Mouse (Mus musculus): ENCODE measurements around the gene Smg6. TPM values are rescaled to one million over a fixed set of nuclear protein-coding genes. Genes with fewer than 3 reads are reported as not detected.

The Smg6 gene
- polyA plus RNA-seq, 1 experiment from 2014 or later = 14.6 TPM

DNA sequence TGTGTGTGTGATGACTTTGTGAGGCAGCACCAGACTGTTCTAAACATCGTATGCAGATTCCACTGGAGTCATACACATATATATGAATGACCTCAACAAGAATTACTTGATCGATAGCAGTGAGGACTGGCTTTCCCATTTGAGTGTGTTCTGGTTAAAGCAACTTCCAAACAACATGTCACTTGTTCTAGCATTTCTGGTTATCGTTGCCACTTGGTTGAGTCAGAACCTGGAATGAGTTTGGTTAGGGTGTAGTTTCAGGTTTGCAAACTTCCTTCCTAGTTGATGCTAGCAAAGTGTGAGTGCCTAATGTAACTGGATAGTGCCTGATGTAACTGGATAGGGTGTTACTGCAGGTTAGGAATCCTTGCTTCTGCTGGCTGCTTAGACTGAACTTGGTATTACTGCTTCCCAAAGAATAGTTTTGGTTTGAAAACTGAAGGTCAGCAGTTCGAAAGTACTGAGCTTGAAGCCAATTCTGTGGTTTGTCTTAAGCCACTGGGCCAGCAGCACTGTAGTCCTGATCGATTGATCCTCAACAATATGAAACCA is 90.8 kb downstream of the Smg6 start:
- Histone ChIP-seq H3K9me3 (replicated peaks; ENCODE audit: control insufficient read depth, low read length, poor library complexity, severe bottlenecking) (no peaks in the 10 kb centered on the region), H3K36me3 (ENCODE audit: control insufficient read depth, insufficient read depth, low read length) (no peaks in the 10 kb centered on the region), H3K27ac (ENCODE audit: low read length) (no peak overlapping the region), H3K9ac (ENCODE audit: low read depth, low read length) (no peak overlapping the region), H3K4me1 (ENCODE audit: control insufficient read depth, insufficient read depth, low read length) (peaks cover 28% of the 10 kb centered on the region), H3K27me3 (ENCODE audit: control insufficient read depth, insufficient read depth, low read depth, low read length) (no peaks in the 10 kb centered on the region), H3K4me2 (ENCODE audit: low read length) (no peak overlapping the region), H3K4me3 (ENCODE audit: low read depth, low read length) (no peak overlapping the region)
- 90% methylated on average over 5 of the region's 5 CpGs for WGBS
- ATAC-seq = no peak

DNA sequence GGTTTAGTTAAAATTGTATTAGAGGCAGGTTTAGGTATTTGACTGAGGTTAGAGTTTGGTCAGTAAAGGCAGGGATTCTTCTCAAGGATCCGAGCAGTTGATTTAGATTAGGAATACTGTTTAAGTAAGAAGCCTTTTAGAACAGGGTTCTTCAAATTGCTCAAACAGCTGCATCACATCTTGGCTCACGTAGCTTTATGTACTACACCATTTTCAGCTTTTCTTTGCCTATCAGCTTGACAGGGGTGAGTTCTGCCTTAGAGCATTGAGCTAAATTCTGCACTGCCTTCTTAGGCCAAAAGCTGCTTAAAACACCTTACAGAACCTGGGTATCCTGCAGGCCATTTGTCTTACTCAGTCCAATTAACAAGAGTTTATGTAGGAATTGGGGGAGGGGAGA is 92.2 kb downstream of the Smg6 start:
- H3K4me1 ChIP-seq (ENCODE audit: control insufficient read depth, insufficient read depth, low read length) = peaks cover 24% of the 10 kb centered on the region
- no peaks in the 10 kb centered on the region for H3K36me3 ChIP-seq (ENCODE audit: control insufficient read depth, insufficient read depth, low read length)
- no peak overlapping the region for H3K4me2 ChIP-seq (ENCODE audit: low read length)
- no peaks in the 10 kb centered on the region for H3K9me3 ChIP-seq (replicated peaks; ENCODE audit: control insufficient read depth, low read length, poor library complexity, severe bottlenecking)
- no peak for ATAC-seq
- H3K27ac ChIP-seq (ENCODE audit: low read length) = no peak overlapping the region
- H3K4me3 ChIP-seq (ENCODE audit: low read depth, low read length) = no peak overlapping the region
- WGBS = 86% methylated on average over 2 of the region's 2 CpGs
- H3K27me3 ChIP-seq (ENCODE audit: control insufficient read depth, insufficient read depth, low read depth, low read length) = no peaks in the 10 kb centered on the region
- H3K9ac ChIP-seq (ENCODE audit: low read depth, low read length) = no peak overlapping the region

DNA sequence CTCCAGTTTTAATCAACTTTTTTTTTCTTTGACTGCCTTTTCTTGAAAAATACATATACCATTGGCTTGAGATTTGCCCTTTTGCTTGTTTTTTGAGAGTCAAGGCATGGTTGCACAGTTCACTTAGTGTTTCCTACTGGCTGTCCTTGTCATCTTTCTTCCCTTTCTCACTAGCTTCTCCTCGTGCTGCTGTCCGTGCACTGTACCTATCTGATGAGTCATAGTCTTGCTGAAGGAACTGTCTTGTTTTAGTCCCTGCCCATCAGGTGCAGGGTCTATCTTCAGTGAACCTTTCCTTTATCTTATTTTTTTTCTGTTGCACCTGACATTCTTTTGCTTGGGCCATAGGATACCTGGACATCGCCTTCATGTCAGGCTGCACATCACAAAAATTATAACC is 101.4 kb downstream of the Smg6 start:
- H3K4me1 ChIP-seq (ENCODE audit: control insufficient read depth, insufficient read depth, low read length) = no peaks in the 10 kb centered on the region
- WGBS = 94% methylated on average over 3 of the region's 3 CpGs
- no peaks in the 10 kb centered on the region for H3K36me3 ChIP-seq (ENCODE audit: control insufficient read depth, insufficient read depth, low read length)
- ATAC-seq = no peak
- no peak overlapping the region for H3K4me3 ChIP-seq (ENCODE audit: low read depth, low read length)
- no peaks in the 10 kb centered on the region for H3K27me3 ChIP-seq (ENCODE audit: control insufficient read depth, insufficient read depth, low read depth, low read length)
- no peak overlapping the region for H3K4me2 ChIP-seq (ENCODE audit: low read length)
- no peak overlapping the region for H3K27ac ChIP-seq (ENCODE audit: low read length)
- no peaks in the 10 kb centered on the region for H3K9me3 ChIP-seq (replicated peaks; ENCODE audit: control insufficient read depth, low read length, poor library complexity, severe bottlenecking)
- H3K9ac ChIP-seq (ENCODE audit: low read depth, low read length) = no peak overlapping the region

DNA sequence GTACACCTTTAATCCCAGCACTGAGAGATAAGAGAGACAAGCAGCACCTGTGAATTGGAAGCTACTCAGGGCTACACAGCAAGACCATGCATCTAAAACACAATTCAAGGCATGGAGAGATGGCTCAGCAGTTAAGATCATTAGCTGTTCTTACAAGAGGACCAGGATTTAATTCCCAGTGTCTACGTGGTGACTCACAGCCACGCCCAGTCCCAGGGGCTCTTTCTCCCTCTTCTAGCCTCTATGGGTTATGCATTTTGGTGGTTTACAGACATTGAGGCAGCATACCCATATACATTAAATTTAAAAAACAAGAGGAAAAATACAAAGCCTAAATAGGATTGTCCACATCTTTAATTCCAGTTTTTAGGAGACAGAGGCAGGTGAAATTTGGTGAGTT is 102.0 kb downstream of the Smg6 start:
- H3K9me3 ChIP-seq (replicated peaks; ENCODE audit: control insufficient read depth, low read length, poor library complexity, severe bottlenecking) = no peaks in the 10 kb centered on the region
- no peaks in the 10 kb centered on the region for H3K27me3 ChIP-seq (ENCODE audit: control insufficient read depth, insufficient read depth, low read depth, low read length)
- H3K4me1 ChIP-seq (ENCODE audit: control insufficient read depth, insufficient read depth, low read length) = no peaks in the 10 kb centered on the region
- ATAC-seq = no peak
- H3K27ac ChIP-seq (ENCODE audit: low read length) = no peak overlapping the region
- WGBS = 78% methylated on average over 2 of the region's 2 CpGs
- H3K4me2 ChIP-seq (ENCODE audit: low read length) = no peak overlapping the region
- no peaks in the 10 kb centered on the region for H3K36me3 ChIP-seq (ENCODE audit: control insufficient read depth, insufficient read depth, low read length)
- no peak overlapping the region for H3K9ac ChIP-seq (ENCODE audit: low read depth, low read length)
- H3K4me3 ChIP-seq (ENCODE audit: low read depth, low read length) = no peak overlapping the region

DNA sequence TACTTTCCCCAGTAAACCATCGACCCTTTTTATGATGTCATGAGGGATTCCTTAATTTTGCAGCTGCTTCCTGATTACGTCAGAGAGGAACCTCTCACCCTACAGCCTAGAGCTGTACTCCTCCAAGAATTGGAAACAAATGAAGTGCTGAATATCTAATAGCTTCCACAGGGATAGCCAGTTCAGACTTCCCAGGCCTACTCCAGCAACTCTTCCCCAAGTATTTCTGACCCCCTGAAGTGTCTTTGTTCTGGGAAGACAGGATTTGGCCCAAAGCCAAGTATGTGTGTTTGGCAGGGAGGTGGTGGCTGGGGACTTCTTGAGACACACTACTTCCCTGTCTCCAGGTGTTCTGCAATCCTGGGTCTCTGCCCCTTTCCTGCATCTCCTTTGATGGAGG is 105.6 kb downstream of the Smg6 start:
- Histone ChIP-seq H3K4me3 (ENCODE audit: low read depth, low read length) (no peak overlapping the region), H3K9me3 (replicated peaks; ENCODE audit: control insufficient read depth, low read length, poor library complexity, severe bottlenecking) (no peaks in the 10 kb centered on the region), H3K4me2 (ENCODE audit: low read length) (no peak overlapping the region), H3K4me1 (ENCODE audit: control insufficient read depth, insufficient read depth, low read length) (no peaks in the 10 kb centered on the region), H3K27me3 (ENCODE audit: control insufficient read depth, insufficient read depth, low read depth, low read length) (no peaks in the 10 kb centered on the region), H3K9ac (ENCODE audit: low read depth, low read length) (no peak overlapping the region), H3K27ac (ENCODE audit: low read length) (no peak overlapping the region), H3K36me3 (ENCODE audit: control insufficient read depth, insufficient read depth, low read length) (no peaks in the 10 kb centered on the region)
- 47% methylated on average over 2 of the region's 2 CpGs for WGBS
- ATAC-seq = no peak

DNA sequence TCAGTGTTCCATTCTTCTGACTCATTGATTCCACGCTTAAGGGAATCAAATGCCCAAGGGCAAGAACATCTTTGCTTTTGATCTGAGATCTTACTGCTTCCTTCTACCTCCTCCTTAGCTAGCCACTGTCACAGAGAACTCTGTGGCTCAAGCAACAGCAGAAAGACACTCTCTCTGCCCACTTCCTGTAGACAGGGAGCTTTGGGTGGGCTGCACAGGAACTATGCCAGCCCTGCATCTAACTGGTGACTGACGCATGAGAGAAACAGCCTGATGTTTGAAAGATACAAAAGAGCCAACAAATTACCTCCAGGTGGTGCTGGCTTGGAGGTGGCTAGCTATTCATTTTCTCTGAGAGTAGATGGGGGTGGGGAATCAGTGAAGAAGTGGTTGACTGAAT is 107.3 kb downstream of the Smg6 start:
- Histone ChIP-seq H3K36me3 (ENCODE audit: control insufficient read depth, insufficient read depth, low read length) (no peaks in the 10 kb centered on the region), H3K27ac (ENCODE audit: low read length) (no peak overlapping the region), H3K4me3 (ENCODE audit: low read depth, low read length) (no peak overlapping the region), H3K4me1 (ENCODE audit: control insufficient read depth, insufficient read depth, low read length) (no peaks in the 10 kb centered on the region), H3K4me2 (ENCODE audit: low read length) (no peak overlapping the region), H3K9ac (ENCODE audit: low read depth, low read length) (no peak overlapping the region), H3K27me3 (ENCODE audit: control insufficient read depth, insufficient read depth, low read depth, low read length) (no peaks in the 10 kb centered on the region), H3K9me3 (replicated peaks; ENCODE audit: control insufficient read depth, low read length, poor library complexity, severe bottlenecking) (no peaks in the 10 kb centered on the region)
- ATAC-seq = no peak
- WGBS = 83% methylated on average over 2 of the region's 2 CpGs

DNA sequence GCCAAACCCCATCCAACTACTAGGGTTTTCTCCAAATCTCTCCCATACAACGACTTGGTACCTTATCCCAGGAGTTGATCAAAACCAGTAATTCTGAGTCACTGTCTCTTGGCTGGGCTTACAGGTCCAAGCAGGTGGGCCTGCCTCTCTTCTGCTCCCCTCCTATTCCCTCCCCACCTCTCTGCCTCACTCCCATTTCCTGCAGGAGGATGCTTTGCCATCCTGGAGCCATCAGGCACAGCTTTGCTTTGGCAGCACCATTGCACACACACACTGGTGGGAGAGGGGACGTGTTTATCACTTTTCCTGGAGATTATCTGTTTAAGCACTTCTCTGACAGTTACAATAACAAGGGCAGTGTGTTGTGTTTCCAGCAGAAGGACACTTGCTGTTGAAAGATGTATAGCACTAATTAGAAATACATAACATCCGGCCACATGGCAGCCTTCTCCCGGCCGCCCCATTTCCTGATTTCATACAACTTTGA is 108.0 kb downstream of the Smg6 start:
- no peak for ATAC-seq
- Histone ChIP-seq H3K9me3 (replicated peaks; ENCODE audit: control insufficient read depth, low read length, poor library complexity, severe bottlenecking) (no peaks in the 10 kb centered on the region), H3K4me3 (ENCODE audit: low read depth, low read length) (no peak overlapping the region), H3K9ac (ENCODE audit: low read depth, low read length) (no peak overlapping the region), H3K27ac (ENCODE audit: low read length) (no peak overlapping the region), H3K4me1 (ENCODE audit: control insufficient read depth, insufficient read depth, low read length) (no peaks in the 10 kb centered on the region), H3K36me3 (ENCODE audit: control insufficient read depth, insufficient read depth, low read length) (no peaks in the 10 kb centered on the region), H3K4me2 (ENCODE audit: low read length) (no peak overlapping the region), H3K27me3 (ENCODE audit: control insufficient read depth, insufficient read depth, low read depth, low read length) (no peaks in the 10 kb centered on the region)
- 93% methylated on average over 5 of the region's 5 CpGs for WGBS

DNA sequence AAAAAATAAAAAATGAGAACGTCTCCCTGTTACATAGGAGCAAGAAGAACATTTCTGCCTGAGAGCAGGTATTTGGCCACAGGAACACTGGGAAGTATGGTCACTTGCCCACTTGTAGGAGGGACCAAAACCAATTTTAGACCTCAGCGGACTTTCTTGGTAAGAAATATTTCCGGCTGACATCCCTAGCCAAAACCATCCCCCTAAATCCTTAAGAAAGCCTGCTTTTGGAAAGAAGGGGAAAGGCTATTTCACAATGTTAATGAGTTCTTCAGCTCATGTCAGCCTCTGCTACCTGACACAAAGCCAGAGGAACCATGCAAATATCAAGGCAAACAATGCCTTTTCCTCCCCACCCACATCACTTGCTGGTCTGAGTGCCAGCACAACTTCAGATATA is 108.5 kb downstream of the Smg6 start:
- Histone ChIP-seq H3K9ac (ENCODE audit: low read depth, low read length) (no peak overlapping the region), H3K27ac (ENCODE audit: low read length) (no peak overlapping the region), H3K4me3 (ENCODE audit: low read depth, low read length) (no peak overlapping the region), H3K36me3 (ENCODE audit: control insufficient read depth, insufficient read depth, low read length) (no peaks in the 10 kb centered on the region), H3K4me2 (ENCODE audit: low read length) (no peak overlapping the region), H3K27me3 (ENCODE audit: control insufficient read depth, insufficient read depth, low read depth, low read length) (no peaks in the 10 kb centered on the region), H3K4me1 (ENCODE audit: control insufficient read depth, insufficient read depth, low read length) (no peaks in the 10 kb centered on the region), H3K9me3 (replicated peaks; ENCODE audit: control insufficient read depth, low read length, poor library complexity, severe bottlenecking) (no peaks in the 10 kb centered on the region)
- ATAC-seq = no peak
- WGBS = 93% methylated on average over 3 of the region's 3 CpGs

DNA sequence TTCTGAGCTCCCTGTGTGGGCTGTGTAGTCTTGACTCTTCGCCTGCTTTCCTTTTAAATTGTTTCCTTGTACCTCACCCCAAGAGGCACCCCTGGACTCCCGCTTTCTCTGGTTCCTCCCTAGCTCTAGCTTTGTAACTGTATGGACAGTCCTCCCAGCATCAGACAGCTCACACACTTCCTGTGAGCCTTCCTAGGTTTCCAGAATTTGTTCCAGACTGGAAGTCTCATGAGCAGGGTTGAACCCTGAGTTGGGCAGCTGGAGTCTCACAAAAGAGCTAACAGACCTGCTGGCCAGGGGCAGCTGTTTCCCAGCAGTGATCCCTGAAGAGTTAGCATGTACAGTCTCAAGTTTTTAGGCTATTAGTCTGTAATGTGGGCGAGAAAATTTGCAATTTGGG is 118.7 kb downstream of the Smg6 start:
- no peak for ATAC-seq
- no peak overlapping the region for H3K4me3 ChIP-seq (ENCODE audit: low read depth, low read length)
- no peak overlapping the region for H3K4me2 ChIP-seq (ENCODE audit: low read length)
- peaks cover 10% of the 10 kb centered on the region for H3K36me3 ChIP-seq (ENCODE audit: control insufficient read depth, insufficient read depth, low read length)
- H3K4me1 ChIP-seq (ENCODE audit: control insufficient read depth, insufficient read depth, low read length) = no peaks in the 10 kb centered on the region
- no peak overlapping the region for H3K9ac ChIP-seq (ENCODE audit: low read depth, low read length)
- no peaks in the 10 kb centered on the region for H3K9me3 ChIP-seq (replicated peaks; ENCODE audit: control insufficient read depth, low read length, poor library complexity, severe bottlenecking)
- no peaks in the 10 kb centered on the region for H3K27me3 ChIP-seq (ENCODE audit: control insufficient read depth, insufficient read depth, low read depth, low read length)
- 88% methylated on average over 3 of the region's 3 CpGs for WGBS
- no peak overlapping the region for H3K27ac ChIP-seq (ENCODE audit: low read length)

Data from midbrain, embryonic 16.5 days (tissue).